Mouse (Mus musculus): ENCODE results near the gene Dffb. TPM values are rescaled to one million over a fixed set of nuclear protein-coding genes. Genes with fewer than 3 reads are reported as not detected.

The Dffb gene
- polyA plus RNA-seq (2016; fragmentation: Nextera tagmentation; extraction: Ambion mirVana) = 5.6 and 6.5 TPM in 2 replicates

- H3K9ac ChIP-seq = peak within 1 kb of the TSS; percentile 85
- no peak within 1 kb of the TSS for H3K27ac ChIP-seq (ENCODE audit: poor library complexity, severe bottlenecking)
- peak within 1 kb of the TSS; percentile 92 for H3K4me2 ChIP-seq
- H3K4me3 ChIP-seq = peak within 1 kb of the TSS; percentile 86
- H3K36me3 ChIP-seq = peaks cover 31% of the 10 kb centered on the region
- peaks cover 20% of the 10 kb centered on the region for H3K4me1 ChIP-seq (replicated peaks)
- WGBS = 1% methylated on average over 68 of the region's 68 CpGs
- peak; percentile 97 for ATAC-seq (ENCODE audit: insufficient number of reproducible peaks, low FRiP score)
- H3K9me3 ChIP-seq (replicated peaks) = no peaks in the 10 kb centered on the region
- H3K27me3 ChIP-seq (replicated peaks) = no peaks in the 10 kb centered on the region
Measured at GRCm38 (mm10) chr4:153974431-153975291, at the start of gene Dffb, which contains the start of gene Cep104. Dffb (minus strand) TSS chr4:153975126. Cep104 (plus strand) TSS chr4:153975194.

DNA sequence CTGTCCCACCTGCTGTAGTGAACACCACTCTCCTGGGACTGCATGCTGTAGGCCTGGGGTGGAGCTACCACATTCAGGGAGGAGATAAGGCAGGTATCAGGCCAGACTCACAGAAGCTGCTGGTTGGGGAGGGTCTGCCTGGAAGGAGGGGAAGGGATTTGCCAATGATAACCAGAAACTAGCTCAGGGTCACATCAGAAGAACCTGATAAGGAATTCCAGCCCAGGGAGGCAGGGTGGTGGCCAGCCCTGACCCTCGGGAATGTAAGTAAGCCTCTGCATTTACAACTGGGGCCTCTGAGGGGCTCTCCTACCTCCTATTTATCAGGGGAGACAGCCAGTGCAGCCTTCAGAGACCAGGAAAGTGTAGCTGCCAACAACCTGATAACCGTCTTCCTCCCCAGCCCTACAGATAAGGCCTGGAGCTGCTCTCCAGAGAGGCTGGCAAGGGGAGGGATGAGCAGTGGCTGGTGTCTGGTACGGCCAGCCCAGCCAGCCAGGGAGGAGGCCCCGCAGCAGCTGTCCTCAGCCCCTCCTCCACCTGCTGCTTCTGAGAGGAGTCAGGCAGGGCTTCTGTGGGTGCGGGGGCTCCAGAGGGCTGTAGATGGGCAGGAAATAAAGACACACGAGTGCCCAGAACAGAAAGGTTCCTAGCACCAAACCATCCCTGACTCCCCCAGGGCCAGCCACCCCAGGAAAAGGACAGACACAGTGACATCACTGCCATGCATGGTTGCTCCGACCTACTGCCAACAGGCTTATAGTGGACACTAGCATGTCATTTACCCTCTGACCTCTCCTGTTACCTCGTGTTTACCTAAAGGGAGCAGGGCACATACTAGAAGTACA lies 49.1 kb upstream of the Dffb start:
- Histone ChIP-seq H3K4me2 (peak overlapping the region; percentile 87), H3K27ac (ENCODE audit: poor library complexity, severe bottlenecking) (peak overlapping the region; percentile 71), H3K27me3 (replicated peaks) (peaks cover 5% of the 10 kb centered on the region; the same call in 1 of the 2 replicates)

GRCm38 (mm10) chr4:154022844-154023243 lies 47.9 kb upstream of the Dffb start:
- H3K4me3 ChIP-seq = no peak overlapping the region
- no peaks in the 10 kb centered on the region for H3K9me3 ChIP-seq (replicated peaks)
- H3K27me3 ChIP-seq (replicated peaks) = peaks cover 5% of the 10 kb centered on the region; the same call in 1 of the 2 replicates
- no peak for ATAC-seq (ENCODE audit: insufficient number of reproducible peaks, low FRiP score)
- H3K4me1 ChIP-seq (replicated peaks) = peaks cover 47% of the 10 kb centered on the region
- 0 out of 2 replicates have a peak overlapping the region, but pooled peaks have one; percentile 23 for H3K27ac ChIP-seq (ENCODE audit: poor library complexity, severe bottlenecking)
- H3K4me2 ChIP-seq = peak overlapping the region; percentile 87
- H3K36me3 ChIP-seq = peaks cover 53% of the 10 kb centered on the region
- no peak overlapping the region for H3K9ac ChIP-seq
- WGBS = 37% methylated on average over 4 of the region's 4 CpGs

More for the DNA sequence above, 49.1 kb upstream of the Dffb start:
- peak overlapping the region; percentile 80 for H3K9ac ChIP-seq
- peak overlapping the region; percentile 56 for H3K4me3 ChIP-seq
- 8% methylated on average over 8 of the region's 8 CpGs for WGBS
- peaks cover 42% of the 10 kb centered on the region for H3K36me3 ChIP-seq
- no peaks in the 10 kb centered on the region for H3K9me3 ChIP-seq (replicated peaks)
- peak; percentile 79 for ATAC-seq (ENCODE audit: insufficient number of reproducible peaks, low FRiP score)
- peaks cover 47% of the 10 kb centered on the region for H3K4me1 ChIP-seq (replicated peaks)

DNA sequence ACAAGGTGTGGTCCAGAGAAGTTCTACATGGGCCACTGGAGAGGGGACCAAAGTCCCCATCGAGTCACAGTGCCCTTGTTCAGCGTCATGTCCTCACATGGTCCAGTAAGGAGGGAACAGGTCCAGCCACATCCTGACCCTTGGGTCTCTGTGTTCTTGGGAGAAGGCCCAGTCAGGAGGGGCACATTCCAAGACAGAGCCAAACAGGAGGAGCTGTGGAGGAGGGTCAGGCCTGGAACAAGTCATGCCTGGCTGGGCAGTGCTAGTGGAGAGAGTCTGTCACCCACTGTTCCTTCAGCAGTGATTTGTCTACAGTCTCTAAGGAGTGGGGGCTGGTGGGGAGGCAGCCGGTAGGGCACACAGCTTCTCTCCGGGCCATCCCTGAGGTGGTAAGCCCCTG lies 47.5 kb upstream of the Dffb start:
- Histone ChIP-seq H3K4me3 (no peak overlapping the region), H3K4me2 (no peak overlapping the region), H3K27me3 (replicated peaks) (peaks cover 5% of the 10 kb centered on the region; the same call in 1 of the 2 replicates), H3K4me1 (replicated peaks) (peaks cover 47% of the 10 kb centered on the region), H3K9me3 (replicated peaks) (no peaks in the 10 kb centered on the region), H3K27ac (ENCODE audit: poor library complexity, severe bottlenecking) (0 out of 2 replicates have a peak overlapping the region, but pooled peaks have one; percentile 23), H3K9ac (no peak overlapping the region), H3K36me3 (peaks cover 57% of the 10 kb centered on the region)
- 66% methylated on average over 4 of the region's 4 CpGs for WGBS
- ATAC-seq (ENCODE audit: insufficient number of reproducible peaks, low FRiP score) = no peak

DNA sequence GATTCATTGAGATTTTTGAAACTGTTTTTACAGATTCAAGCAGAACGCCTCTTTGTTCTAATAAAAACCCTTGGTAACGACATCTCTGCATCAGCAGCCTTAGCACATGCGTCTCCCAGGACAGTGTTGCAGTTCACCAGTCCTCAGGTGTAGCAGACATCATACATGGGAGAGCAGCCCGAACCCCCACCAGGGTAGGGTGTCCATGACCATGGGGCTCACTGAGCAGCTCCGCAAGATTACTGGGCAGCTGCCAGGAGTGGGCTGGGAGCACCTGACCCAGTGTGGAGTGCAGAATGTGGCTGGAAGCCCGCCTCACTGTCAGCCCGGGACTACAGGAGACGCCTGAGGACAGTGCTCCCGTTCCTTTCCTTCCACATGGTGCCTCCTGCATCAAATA lies 46.5 kb upstream of the Dffb start:
- no peak overlapping the region for H3K4me2 ChIP-seq
- H3K27ac ChIP-seq (ENCODE audit: poor library complexity, severe bottlenecking) = no peak overlapping the region
- H3K36me3 ChIP-seq = peaks cover 67% of the 10 kb centered on the region
- WGBS = 80% methylated on average over 9 of the region's 9 CpGs
- no peak overlapping the region for H3K9ac ChIP-seq
- no peaks in the 10 kb centered on the region for H3K9me3 ChIP-seq (replicated peaks)
- peaks cover 2% of the 10 kb centered on the region; the same call in 1 of the 2 replicates for H3K27me3 ChIP-seq (replicated peaks)
- ATAC-seq (ENCODE audit: insufficient number of reproducible peaks, low FRiP score) = no peak
- H3K4me3 ChIP-seq = no peak overlapping the region
- H3K4me1 ChIP-seq (replicated peaks) = peaks cover 44% of the 10 kb centered on the region

DNA sequence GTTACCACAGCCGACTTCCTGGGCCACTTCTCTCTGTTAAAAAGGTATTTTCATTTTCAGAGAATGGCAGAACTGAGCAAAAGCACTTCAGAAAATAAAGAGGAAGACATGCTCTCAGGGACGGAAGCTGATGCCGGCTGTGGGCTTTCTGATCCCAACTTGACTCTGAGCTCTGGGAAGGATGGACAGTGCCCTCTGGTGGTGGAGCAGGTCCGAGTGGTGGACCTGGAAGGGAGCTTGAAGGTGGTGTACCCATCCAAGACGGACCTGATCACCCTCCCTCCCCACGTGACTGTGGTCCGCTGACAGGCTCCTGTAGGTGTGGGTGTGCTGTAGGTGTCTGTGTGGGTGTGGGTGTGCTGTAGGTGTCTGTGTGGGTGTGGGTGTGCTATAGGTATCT lies 44.6 kb upstream of the Dffb start:
- 73% methylated on average over 7 of the region's 7 CpGs for WGBS
- no peak for ATAC-seq (ENCODE audit: insufficient number of reproducible peaks, low FRiP score)

GRCm38 (mm10) chr4:154015476-154015875 lies 40.5 kb upstream of the Dffb start:
- 93% methylated on average over 11 of the region's 11 CpGs for WGBS
- no peak overlapping the region for H3K9ac ChIP-seq
- peaks cover 65% of the 10 kb centered on the region for H3K36me3 ChIP-seq
- H3K4me3 ChIP-seq = no peak overlapping the region
- H3K27me3 ChIP-seq (replicated peaks) = no peaks in the 10 kb centered on the region
- no peaks in the 10 kb centered on the region for H3K9me3 ChIP-seq (replicated peaks)
- H3K4me1 ChIP-seq (replicated peaks) = peaks cover 18% of the 10 kb centered on the region
- H3K27ac ChIP-seq (ENCODE audit: poor library complexity, severe bottlenecking) = no peak overlapping the region
- ATAC-seq (ENCODE audit: insufficient number of reproducible peaks, low FRiP score) = no peak
- no peak overlapping the region for H3K4me2 ChIP-seq

More for the DNA sequence above, 44.6 kb upstream of the Dffb start:
- no peak overlapping the region for H3K27ac ChIP-seq (ENCODE audit: poor library complexity, severe bottlenecking)
- peaks cover 25% of the 10 kb centered on the region for H3K4me1 ChIP-seq (replicated peaks)
- no peaks in the 10 kb centered on the region for H3K27me3 ChIP-seq (replicated peaks)
- no peaks in the 10 kb centered on the region for H3K9me3 ChIP-seq (replicated peaks)
- no peak overlapping the region for H3K9ac ChIP-seq
- H3K36me3 ChIP-seq = peaks cover 84% of the 10 kb centered on the region
- H3K4me3 ChIP-seq = no peak overlapping the region
- no peak overlapping the region for H3K4me2 ChIP-seq

DNA sequence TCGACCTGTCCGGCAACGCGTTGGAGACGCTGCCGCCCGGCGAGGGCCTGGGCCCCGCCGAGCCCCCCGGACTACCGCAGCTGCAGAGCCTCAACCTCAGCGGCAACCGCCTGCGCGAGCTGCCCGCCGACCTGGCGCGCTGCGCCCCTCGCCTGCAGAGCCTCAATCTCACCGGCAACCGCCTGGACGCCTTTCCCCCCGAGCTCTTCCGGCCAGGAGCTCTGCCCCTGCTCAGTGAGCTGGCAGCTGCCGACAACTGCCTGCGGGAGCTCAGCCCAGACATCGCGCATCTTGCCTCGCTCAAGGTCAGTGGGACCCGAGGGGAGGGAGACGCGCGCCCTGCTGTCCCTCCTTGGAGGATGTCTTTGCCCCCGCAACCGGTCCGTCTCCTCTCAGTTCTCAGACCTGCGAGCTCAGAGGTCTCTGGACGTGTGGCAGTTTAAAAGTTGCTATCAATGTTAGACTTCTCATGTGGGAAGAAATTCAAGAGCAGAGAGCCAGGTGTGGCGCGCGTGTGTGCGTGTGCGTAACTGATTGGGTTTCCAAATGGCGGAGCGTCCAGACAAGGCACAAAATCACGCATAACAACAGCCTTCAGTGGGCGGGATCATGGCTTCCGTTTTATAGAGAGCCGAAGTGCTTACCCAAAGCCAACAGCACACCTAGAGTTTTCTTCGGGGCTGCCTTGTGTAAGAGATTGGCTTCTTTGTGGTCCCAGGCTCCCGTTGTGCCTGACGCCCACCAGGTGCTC lies 37.4 kb upstream of the Dffb start:
- 1% methylated on average over 55 of the region's 55 CpGs for WGBS
- H3K9ac ChIP-seq = peak overlapping the region; percentile 96
- ATAC-seq (ENCODE audit: insufficient number of reproducible peaks, low FRiP score) = no peak; the same call in 1 of the 2 replicates

DNA sequence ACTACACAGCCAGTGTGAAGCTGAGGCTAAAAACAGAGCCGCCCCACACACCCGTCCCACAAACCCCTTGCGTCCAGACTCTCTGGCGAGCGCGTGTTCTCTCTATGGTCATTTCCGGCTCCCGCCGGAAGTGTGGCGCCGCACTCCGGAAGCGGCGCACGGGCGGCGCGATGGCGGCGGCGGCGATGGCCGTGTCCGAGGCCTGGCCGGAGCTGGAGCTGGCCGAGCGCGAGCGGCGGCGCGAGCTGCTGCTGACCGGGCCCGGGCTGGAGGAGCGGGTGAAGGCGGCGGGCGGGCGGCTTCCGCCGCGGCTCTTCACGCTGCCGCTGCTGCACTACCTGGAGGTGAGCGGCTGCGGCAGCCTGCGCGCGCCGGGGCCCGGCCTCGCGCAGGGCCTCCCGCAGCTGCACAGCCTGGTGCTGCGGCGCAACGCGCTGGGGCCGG lies 36.7 kb upstream of the Dffb start, which contains the start of gene Lrrc47:
Gene Lrrc47 (plus strand): TSS at position 86 of the 444 bp plus-strand sequence.
- Histone ChIP-seq H3K4me2 (peak within 1 kb of the TSS; percentile 92), H3K27ac (ENCODE audit: poor library complexity, severe bottlenecking) (0 out of 2 replicates have a peak within 1 kb of the TSS, but pooled peaks have one; percentile 10), H3K4me3 (peak within 1 kb of the TSS; percentile 79), H3K9me3 (replicated peaks) (no peaks in the 10 kb centered on the region), H3K27me3 (replicated peaks) (no peaks in the 10 kb centered on the region), H3K9ac (peak within 1 kb of the TSS; percentile 96), H3K36me3 (peaks cover 35% of the 10 kb centered on the region), H3K4me1 (replicated peaks) (peaks cover 18% of the 10 kb centered on the region)
- WGBS = under 1% methylated on average over 59 of the region's 59 CpGs
- peak; percentile 90 for ATAC-seq (ENCODE audit: insufficient number of reproducible peaks, low FRiP score)

More for the DNA sequence above, 37.4 kb upstream of the Dffb start:
- H3K27ac ChIP-seq (ENCODE audit: poor library complexity, severe bottlenecking) = 0 out of 2 replicates have a peak overlapping the region, but pooled peaks have one; percentile 10
- peaks cover 35% of the 10 kb centered on the region for H3K36me3 ChIP-seq
- peak overlapping the region; percentile 92 for H3K4me2 ChIP-seq
- H3K4me3 ChIP-seq = peak overlapping the region; percentile 79
- H3K9me3 ChIP-seq (replicated peaks) = no peaks in the 10 kb centered on the region
- peaks cover 18% of the 10 kb centered on the region for H3K4me1 ChIP-seq (replicated peaks)
- no peaks in the 10 kb centered on the region for H3K27me3 ChIP-seq (replicated peaks)
